Comparison of ENCODE assay signal across 8 mouse cellular contexts in genomic region chr6:128842356-128842944, GRCm38 (mm10). TPM values are rescaled to one million over a fixed set of nuclear protein-coding genes. Genes with fewer than 3 reads are reported as not detected.
DNase-seq lines count a peak whose midpoint lies in the region; ATAC-seq lines count a peak whose summit lies in the region.

No protein-coding gene starts in this region.

- H3K4me2 ChIP-seq in forebrain, embryonic 12.5 days, result peak overlapping the region; percentile 65
- H3K4me2 ChIP-seq in liver, embryonic 15.5 days, result peak overlapping the region; percentile 90

- WGBS in heart, embryonic 10.5 days, result under 1% methylated on average over 20 of the region's 20 CpGs
- WGBS in forebrain, embryonic 12.5 days, result under 1% methylated on average over 20 of the region's 20 CpGs
- 2% methylated on average over 20 of the region's 20 CpGs for WGBS in liver, embryonic 15.5 days (ENCODE audit: insufficient replicate concordance)

- peak overlapping the region; percentile 67 for H3K9ac ChIP-seq in forebrain, embryonic 12.5 days
- peak overlapping the region; percentile 70 for H3K9ac ChIP-seq in liver, embryonic 15.5 days

- intact Hi-C loops in heart, postnatal 14 days (cut with DNase I), result loop anchor here (10.0 kb wide), 1 partner anchor 692 kb away; the partner anchor contains the start of gene Gabarapl1

- no peak for DNase-seq in heart, embryonic 10.5 days (ENCODE audit: low spot score)
- no peak for DNase-seq in heart, postnatal 14 days
- DNase-seq in B cell, adult 2 months, result peak; percentile 47 to 54
- DNase-seq in MN1 (ENCODE audit: low spot score), result no peak
- DNase-seq in ovary, adult 18-20 months (ENCODE audit: low spot score), result no peak
- DNase-seq in adrenal gland, adult (ENCODE audit: inconsistent age in 2 of 2, low spot score in 1 of 2), result no peak

- peak overlapping the region; percentile 85 for H3K4me3 ChIP-seq in heart, embryonic 10.5 days
- H3K4me3 ChIP-seq in forebrain, embryonic 12.5 days (replicated peaks), result peak overlapping the region; percentile 75
- peak overlapping the region; percentile 76 for H3K4me3 ChIP-seq in liver, embryonic 15.5 days (replicated peaks)

- no peaks in the 10 kb centered on the region for H3K9me3 ChIP-seq in heart, embryonic 10.5 days
- no peaks in the 10 kb centered on the region for H3K9me3 ChIP-seq in forebrain, embryonic 12.5 days
- no peaks in the 10 kb centered on the region for H3K9me3 ChIP-seq in liver, embryonic 15.5 days (replicated peaks)

- ATAC-seq in forebrain, embryonic 12.5 days (ENCODE audit: low FRiP score), result no peak
- ATAC-seq in liver, embryonic 15.5 days (ENCODE audit: insufficient read depth), result no peak

- no peaks in the 10 kb centered on the region for H3K27me3 ChIP-seq in heart, embryonic 10.5 days (ENCODE audit: insufficient read depth, poor library complexity, severe bottlenecking)
- H3K27me3 ChIP-seq in forebrain, embryonic 12.5 days, result no peaks in the 10 kb centered on the region
- H3K27me3 ChIP-seq in liver, embryonic 15.5 days, result no peaks in the 10 kb centered on the region

- peak overlapping the region; percentile 90 for H3K27ac ChIP-seq in heart, embryonic 10.5 days
- peak overlapping the region; percentile 92 for H3K27ac ChIP-seq in forebrain, embryonic 12.5 days
- H3K27ac ChIP-seq in liver, embryonic 15.5 days (replicated peaks), result peak overlapping the region; percentile 69; the same call in 1 of the 2 replicates

- H3K4me1 ChIP-seq in heart, embryonic 10.5 days, result peaks cover 18% of the 10 kb centered on the region
- peaks cover 16% of the 10 kb centered on the region for H3K4me1 ChIP-seq in forebrain, embryonic 12.5 days
- H3K4me1 ChIP-seq in liver, embryonic 15.5 days (replicated peaks), result peaks cover 55% of the 10 kb centered on the region

- H3K36me3 ChIP-seq in heart, embryonic 10.5 days, result no peaks in the 10 kb centered on the region
- H3K36me3 ChIP-seq in forebrain, embryonic 12.5 days (replicated peaks), result no peaks in the 10 kb centered on the region
- H3K36me3 ChIP-seq in liver, embryonic 15.5 days (replicated peaks), result no peaks in the 10 kb centered on the region

RNA-seq across cellular contexts. Expression of gene Klrb1b, which starts 16.3 kb away (rescaled TPM):
- polyA plus RNA-seq in heart, embryonic 10.5 days (2016; fragmentation: Nextera tagmentation; extraction: Ambion mirVana), result not detected in 2 replicates
- under 1 TPM in 1 of 2 experiments, not detected in 1; 0.17 TPM for total RNA-seq in heart, postnatal 14 days (2021)
- polyA plus RNA-seq in forebrain, embryonic 12.5 days (2016; fragmentation: Nextera tagmentation; extraction: Ambion mirVana), result not detected in 2 replicates
- 0.18 and 0.23 TPM in 2 replicates for polyA plus RNA-seq in liver, embryonic 15.5 days (2015; fragmentation: Nextera tagmentation; extraction: Ambion mirVana)

RNA-seq across cellular contexts. Expression of gene Gm44511, which starts 16.3 kb away (rescaled TPM):
- not detected in 2 replicates for polyA plus RNA-seq in heart, embryonic 10.5 days (2016; fragmentation: Nextera tagmentation; extraction: Ambion mirVana)
- not detected for total RNA-seq in heart, postnatal 14 days (2021)
- polyA plus RNA-seq in forebrain, embryonic 12.5 days (2016; fragmentation: Nextera tagmentation; extraction: Ambion mirVana), result not detected in 2 replicates
- polyA plus RNA-seq in liver, embryonic 15.5 days (2015; fragmentation: Nextera tagmentation; extraction: Ambion mirVana), result not detected in 2 replicates

RNA-seq across cellular contexts. Expression of gene Clec2i, which starts 44.9 kb away (rescaled TPM):
- polyA plus RNA-seq in heart, embryonic 10.5 days (2016; fragmentation: Nextera tagmentation; extraction: Ambion mirVana), result not detected in 2 replicates
- under 1 TPM; 0.19 to 0.68 TPM for total RNA-seq in heart, postnatal 14 days (2021)
- 0.10 TPM in 1 of 2 replicates, not detected in the other for polyA plus RNA-seq in forebrain, embryonic 12.5 days (2016; fragmentation: Nextera tagmentation; extraction: Ambion mirVana)
- 0.17 and 0.25 TPM in 2 replicates for polyA plus RNA-seq in liver, embryonic 15.5 days (2015; fragmentation: Nextera tagmentation; extraction: Ambion mirVana)

RNA-seq across cellular contexts. Expression of gene BC035044, which starts 48.5 kb away (rescaled TPM):
- polyA plus RNA-seq in heart, embryonic 10.5 days (2016; fragmentation: Nextera tagmentation; extraction: Ambion mirVana), result 0.49 and 0.70 TPM in 2 replicates
- under 1 TPM; 0.45 to 0.93 TPM for total RNA-seq in heart, postnatal 14 days (2021)
- polyA plus RNA-seq in forebrain, embryonic 12.5 days (2016; fragmentation: Nextera tagmentation; extraction: Ambion mirVana), result 0.17 and 0.43 TPM in 2 replicates
- 5.8 and 6.9 TPM in 2 replicates for polyA plus RNA-seq in liver, embryonic 15.5 days (2015; fragmentation: Nextera tagmentation; extraction: Ambion mirVana)

RNA-seq across cellular contexts. Expression of gene Klrb1c, which starts 53.4 kb away (rescaled TPM):
- 0.08 TPM in 1 of 2 replicates, not detected in the other for polyA plus RNA-seq in heart, embryonic 10.5 days (2016; fragmentation: Nextera tagmentation; extraction: Ambion mirVana)
- under 1 TPM in 1 of 2 experiments, not detected in 1; 0.12 TPM for total RNA-seq in heart, postnatal 14 days (2021)
- polyA plus RNA-seq in forebrain, embryonic 12.5 days (2016; fragmentation: Nextera tagmentation; extraction: Ambion mirVana), result 0.08 TPM in 1 of 2 replicates, not detected in the other
- 0.25 and 0.37 TPM in 2 replicates for polyA plus RNA-seq in liver, embryonic 15.5 days (2015; fragmentation: Nextera tagmentation; extraction: Ambion mirVana)

Comparison
In these comparisons a context has a peak if more than half of its experiments do, and no peak if none do; other contexts are left out.
1. DNase-seq: peak in B cell, adult 2 months (2 of 2); none in heart, embryonic 10.5 days (single experiment), heart, postnatal 14 days (0 of 2), MN1 (single experiment), ovary, adult 18-20 months (single experiment) and adrenal gland, adult (0 of 2).
2. Peak in every context shown above with its lines, with median percentiles within 50 percentile points of each other: H3K27ac ChIP-seq and H3K4me3 ChIP-seq.